Mouse (Mus musculus): ENCODE results near the gene Cntn1.

Cntn1 gene

DNA sequence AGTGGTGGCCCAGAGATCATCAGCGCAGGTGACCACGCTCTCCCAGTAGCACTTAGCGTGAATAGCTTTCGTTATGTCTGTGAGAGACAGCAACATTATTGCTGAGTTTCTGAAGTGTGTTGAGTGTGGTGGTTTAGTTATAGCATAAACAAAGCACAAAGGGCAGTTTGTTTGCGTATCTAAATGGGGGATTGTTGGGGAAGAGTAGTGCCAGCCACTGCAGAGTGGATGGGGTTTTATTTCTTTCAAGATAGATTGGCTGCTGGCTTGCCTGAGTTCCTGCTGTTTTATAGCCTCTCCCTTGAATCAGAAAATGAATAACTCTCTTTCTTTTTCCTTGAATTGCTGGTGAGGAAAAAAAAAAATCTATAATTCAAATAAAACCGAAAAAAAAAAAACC, 86.1 kb downstream of the Cntn1 start:
- DNase-seq (ENCODE audit: low spot score) = no peak

DNA sequence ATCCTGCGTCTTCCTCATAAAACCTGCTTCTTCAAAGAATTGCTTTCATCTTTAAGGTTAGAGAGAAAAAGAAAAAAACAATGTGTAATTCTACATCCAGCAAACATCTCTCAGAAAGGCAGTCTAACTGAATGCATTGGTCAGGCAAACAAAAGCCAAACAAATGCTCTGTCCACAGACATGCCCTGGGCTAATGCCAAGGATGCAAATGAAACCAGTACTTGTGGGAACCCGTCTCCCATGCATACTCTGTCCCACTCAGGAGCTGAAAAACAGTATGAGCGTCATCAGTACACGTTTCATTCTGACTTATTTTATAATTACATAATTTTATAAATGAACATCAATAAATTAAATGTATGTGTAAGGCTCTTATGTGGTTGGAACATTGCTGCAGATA, 91.0 kb downstream of the Cntn1 start:
- DNase-seq (ENCODE audit: low spot score) = no peak

GRCm38 (mm10) chr15:92154921-92155320, 104.0 kb downstream of the Cntn1 start:
- DNase-seq (ENCODE audit: low spot score) = no peak

- no peak for DNase-seq (ENCODE audit: low spot score)
These were observed 109.8 kb downstream of the Cntn1 start for GRCm38 (mm10) chr15:92160855-92161162.

- no peak for DNase-seq (ENCODE audit: low spot score)
These were observed 110.4 kb downstream of the Cntn1 start for GRCm38 (mm10) chr15:92161163-92162025.

DNA sequence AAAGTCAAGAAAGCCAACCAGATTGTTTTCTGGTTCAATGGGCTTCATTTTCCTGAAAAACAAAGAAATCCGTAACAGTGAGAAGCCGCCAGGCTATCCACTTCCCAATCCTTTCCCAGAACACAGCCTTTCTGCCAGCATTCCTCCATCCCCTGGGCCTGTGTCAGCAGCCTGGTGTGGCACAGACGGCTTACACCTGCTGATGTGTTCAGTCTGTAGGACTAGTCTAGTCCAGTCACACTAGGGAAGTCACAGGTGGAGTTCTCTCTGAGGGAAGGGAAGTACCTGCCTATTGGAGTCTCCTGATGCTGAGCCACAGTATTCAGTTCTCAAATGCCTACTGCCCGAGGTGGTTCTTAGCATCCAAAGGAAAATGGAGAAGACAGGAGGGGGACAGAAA, 111.9 kb downstream of the Cntn1 start:
- no peak for DNase-seq (ENCODE audit: low spot score)

GRCm38 (mm10) chr15:92164127-92164526, 113.2 kb downstream of the Cntn1 start:
- no peak for DNase-seq (ENCODE audit: low spot score)

DNA sequence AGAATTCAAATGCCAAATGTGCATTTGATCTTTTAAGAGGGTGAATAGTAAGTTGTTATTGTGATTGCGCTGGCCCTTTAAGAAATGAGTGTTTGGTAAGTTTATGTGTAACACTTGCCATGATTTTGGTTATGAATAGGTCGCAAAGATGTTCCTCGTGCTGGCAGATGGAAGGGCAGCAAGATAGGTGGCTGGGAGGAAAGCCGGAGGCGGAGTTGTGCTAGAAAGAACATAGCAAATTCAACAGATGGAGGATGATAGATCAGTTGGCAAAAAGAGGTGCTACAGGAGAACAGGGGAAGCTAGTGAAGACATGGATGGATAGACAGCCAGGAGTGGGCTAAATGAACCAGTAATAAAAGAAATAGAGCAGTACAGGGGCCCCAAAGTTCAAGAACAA, 115.3 kb downstream of the Cntn1 start:
- DNase-seq (ENCODE audit: low spot score) = no peak

DNA sequence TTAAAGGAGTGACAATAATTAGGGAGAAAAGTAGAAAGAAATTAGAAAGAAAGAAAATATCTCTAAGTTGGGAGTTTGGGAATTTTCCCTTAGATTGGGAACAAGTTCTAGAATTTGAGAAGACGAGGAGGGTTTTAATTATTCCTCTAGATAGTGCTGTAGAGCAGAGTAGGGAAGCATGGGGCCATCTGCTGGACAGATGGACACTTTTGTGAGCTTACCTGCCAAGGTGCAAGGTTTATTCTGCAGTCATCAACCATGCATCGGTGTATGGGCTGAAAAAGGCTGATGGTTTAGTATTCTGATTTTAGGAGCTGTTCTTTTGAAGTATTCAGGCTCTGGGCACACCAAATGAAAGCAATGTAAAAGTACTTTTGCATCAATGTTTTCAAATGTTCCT, 124.8 kb downstream of the Cntn1 start:
- DNase-seq (ENCODE audit: low spot score) = no peak

DNA sequence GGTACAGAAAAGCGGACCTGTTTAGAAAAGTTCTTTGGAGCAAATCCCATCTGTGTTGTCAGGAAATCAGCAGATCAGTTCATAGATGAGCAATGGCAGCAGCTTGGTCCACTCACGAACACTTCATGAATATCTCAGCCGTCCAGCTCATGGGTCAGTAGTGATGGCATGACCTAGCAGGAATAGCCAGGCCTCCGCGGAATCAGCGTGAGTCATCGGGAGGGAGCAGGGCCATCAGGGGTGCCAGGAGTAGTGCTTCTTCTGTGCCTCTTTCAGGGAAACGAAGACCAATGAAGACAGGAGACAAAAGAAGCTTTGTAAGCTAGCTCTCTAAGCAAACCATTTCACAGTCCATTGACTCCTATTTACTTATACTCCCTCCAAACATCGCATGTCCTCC, 126.4 kb downstream of the Cntn1 start:
- peak; percentile 17 for DNase-seq (ENCODE audit: low spot score)

DNA sequence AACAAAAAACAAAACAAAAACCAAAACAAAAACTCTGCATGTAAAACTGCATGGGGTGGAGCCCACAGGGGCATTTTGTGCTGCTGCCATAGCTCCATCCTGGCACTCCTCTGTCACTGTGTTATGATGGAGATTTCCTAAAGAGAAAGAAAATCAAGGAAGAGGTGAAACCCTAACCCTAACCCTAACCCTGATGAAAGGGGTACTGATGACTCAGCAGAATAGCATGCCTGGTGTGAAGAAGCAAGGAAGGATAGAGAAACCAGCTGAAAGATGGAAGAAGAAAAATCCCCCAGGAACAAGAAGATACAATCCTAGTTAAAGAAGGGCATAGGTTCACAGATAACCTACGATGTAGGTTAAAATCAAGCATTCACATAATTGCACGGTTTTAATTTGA, 134.5 kb downstream of the Cntn1 start:
- DNase-seq (ENCODE audit: low spot score) = no peak

- peak; percentile 12 for DNase-seq (ENCODE audit: low spot score)
These were observed 139.0 kb downstream of the Cntn1 start for GRCm38 (mm10) chr15:92190000-92190399.

GRCm38 (mm10) chr15:92200326-92200985, 149.5 kb downstream of the Cntn1 start:
- no peak for DNase-seq (ENCODE audit: low spot score)

GRCm38 (mm10) chr15:92206695-92207094, 155.7 kb downstream of the Cntn1 start:
- DNase-seq (ENCODE audit: low spot score) = no peak

- DNase-seq (ENCODE audit: low spot score) = no peak
These were observed 158.8 kb downstream of the Cntn1 start for GRCm38 (mm10) chr15:92209778-92210177.

- no peak for DNase-seq (ENCODE audit: low spot score)
These were observed 159.7 kb downstream of the Cntn1 start for GRCm38 (mm10) chr15:92210486-92211235.

DNA sequence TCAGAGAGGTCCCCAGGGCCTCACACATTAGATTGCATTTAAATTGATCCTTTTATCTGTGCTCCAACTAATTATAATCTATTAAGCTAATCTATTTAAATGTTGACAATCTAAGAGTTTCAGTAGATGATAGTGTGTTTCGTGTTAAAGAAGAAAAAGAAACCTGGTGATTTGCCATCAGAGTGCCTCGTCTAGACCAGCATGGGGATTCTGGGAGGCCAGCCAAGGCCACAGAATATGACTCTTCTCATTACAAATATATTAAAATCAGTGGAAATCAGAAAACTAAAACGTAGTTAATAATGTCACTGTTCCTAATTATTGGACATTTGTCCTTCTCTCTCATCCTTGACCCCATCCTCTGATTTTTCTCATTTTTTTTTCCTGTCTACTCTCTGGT, 164.9 kb downstream of the Cntn1 start:
- DNase-seq (ENCODE audit: low spot score) = no peak

DNA sequence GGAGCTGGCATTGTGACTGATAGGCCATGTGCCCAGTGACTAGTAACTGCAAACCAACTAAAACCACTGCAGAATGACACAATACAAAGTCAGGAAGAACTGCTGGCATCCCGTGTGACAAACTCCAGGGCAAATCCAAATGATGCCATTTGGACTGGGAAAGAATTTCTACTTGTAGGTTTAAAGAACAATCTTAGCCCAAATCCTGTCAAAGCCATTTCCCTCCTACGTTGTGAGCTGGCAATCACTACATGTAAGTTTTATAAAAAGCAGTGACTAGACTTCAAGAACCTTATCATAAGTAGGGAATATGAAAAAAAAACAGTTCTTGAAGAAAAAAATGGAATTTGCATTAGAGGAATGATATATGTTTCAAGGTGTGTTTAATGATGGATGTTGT, 170.5 kb downstream of the Cntn1 start:
- DNase-seq (ENCODE audit: low spot score) = no peak

DNA sequence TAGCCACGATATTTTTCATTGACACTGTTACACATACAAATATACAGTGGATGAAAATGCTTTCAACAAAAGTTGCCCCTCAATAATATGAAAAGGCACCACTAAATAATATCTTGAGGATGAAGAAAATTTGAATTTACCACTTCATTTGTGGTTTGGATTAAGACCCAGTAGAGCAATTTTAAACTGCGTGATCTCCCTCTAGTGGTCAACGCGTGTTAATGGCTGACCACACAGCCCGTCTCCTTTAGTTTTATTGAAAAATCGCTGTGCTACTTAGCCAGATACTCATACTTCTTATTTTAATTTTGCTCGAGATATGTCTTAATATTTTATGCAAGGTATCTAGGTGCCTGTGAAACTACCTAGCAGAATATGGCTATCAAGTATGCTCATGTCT, 180.4 kb downstream of the Cntn1 start:
- no peak for DNase-seq (ENCODE audit: low spot score)

DNA sequence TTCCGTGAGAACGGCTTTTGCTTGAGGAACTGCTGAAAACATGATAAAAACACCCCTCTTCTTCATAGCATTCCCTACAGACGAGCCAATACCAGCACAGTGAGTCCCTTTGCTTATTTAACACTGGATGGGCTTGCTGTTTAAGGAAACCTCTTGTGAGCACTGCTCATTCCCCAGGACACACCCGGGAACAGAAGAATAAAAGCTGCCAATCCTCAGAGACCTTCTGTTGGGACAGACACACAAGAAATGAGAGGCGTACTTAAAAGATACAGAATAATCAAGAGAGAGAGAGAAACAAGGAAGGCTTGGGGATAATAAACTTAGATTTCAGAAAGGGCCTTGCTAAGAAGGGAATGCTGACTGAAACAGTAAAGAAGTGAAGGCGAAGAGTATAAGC, 184.9 kb downstream of the Cntn1 start:
- no peak for DNase-seq (ENCODE audit: low spot score)

DNA sequence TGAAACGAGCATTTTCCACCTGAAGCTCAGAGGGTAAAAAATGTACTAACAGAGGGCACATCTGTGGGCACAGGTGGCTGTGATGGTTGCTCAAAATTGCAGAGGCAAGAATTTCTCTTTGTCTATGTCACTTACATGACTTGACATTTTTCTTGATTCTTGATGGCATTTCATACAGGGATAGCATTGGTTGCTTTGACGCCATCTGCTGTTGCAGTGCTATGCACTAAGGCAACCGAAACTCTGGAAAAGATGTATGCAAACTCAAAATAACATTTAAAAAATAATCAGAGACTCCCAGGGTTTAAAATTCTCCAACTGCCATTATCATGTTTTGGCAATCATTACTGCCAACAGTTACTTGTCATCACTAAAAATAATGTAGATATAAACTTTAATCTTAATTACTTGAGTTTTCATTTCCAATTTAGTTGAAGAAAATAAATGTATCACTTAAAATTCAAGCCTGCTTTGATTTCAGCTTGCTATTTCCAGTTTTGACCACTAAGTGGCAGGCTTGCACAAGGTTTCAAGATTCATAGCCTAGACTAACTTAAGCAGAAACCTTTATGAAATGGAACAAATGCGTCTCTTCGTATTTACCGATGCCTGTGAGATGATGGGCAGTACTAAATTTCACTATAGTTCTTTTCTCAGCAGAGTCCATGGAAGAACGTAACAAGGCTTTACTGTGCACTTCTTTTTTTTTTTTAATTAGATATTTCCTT, 214.2 kb downstream of the Cntn1 start:
- DNase-seq (ENCODE audit: low spot score) = peak; percentile 19

DNA sequence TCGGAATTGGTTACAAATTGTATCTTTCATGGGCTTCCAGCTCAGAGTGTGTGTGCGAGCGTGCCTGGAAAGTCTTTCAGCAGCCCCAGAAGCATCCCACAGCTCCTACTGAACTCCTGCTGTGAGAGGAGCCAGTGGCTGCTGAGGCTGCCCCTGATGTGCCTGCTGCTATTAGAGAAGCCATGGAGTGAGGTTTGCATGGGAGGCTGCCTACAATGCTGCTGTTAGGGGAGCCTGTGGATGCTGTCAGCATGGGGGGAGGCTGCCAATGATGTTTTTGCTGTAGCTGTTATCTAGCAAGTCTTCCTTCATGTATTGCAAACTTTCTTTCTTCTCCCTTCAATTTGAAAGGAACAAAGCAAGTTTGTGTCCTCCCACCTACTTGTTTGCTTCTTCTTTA, 217.4 kb downstream of the Cntn1 start:
- DNase-seq (ENCODE audit: low spot score) = no peak

Measured in lung, postnatal 25 days (tissue).